Mouse (Mus musculus) neural tube, embryonic 14.5 days (tissue): Measurements from ENCODE around the gene Mgam. TPM values are rescaled to one million over a fixed set of nuclear protein-coding genes. Genes with fewer than 3 reads are reported as not detected.
"Not testable (repeated sequence)": the region's sequence is repeated elsewhere in the genome, so short reads cannot be mapped to it uniquely, and the experiment has no call there.

Experiments used
- ATAC-seq: fragments of 200-750 bp; cut with Nextera tagmentation; 2 replicates; pipeline ENCODE4 v1.8.0; 2017; ENCODE audit warnings: low read depth, mild to moderate bottlenecking, moderate TSS enrichment, moderate library complexity
- H3K27ac ChIP-seq: fragments of 300-500 bp; sonication (generic); 2 replicates; pipeline ENCODE4 v1.5.1; 2014; ENCODE audit warnings: low read depth, mild to moderate bottlenecking, control low read depth, low read length, moderate library complexity, mixed read lengths
- H3K27me3 ChIP-seq: fragments of 300-500 bp; sonication (generic); 2 replicates; pipeline ENCODE4 v1.6.1; 2014; ENCODE audit warnings: low read length; ENCODE audit not compliant: control insufficient read depth, insufficient read depth
- H3K36me3 ChIP-seq: fragments of 300-500 bp; sonication (generic); 2 replicates; pipeline ENCODE4 v1.6.1; 2014; ENCODE audit warnings: low read length, mixed read lengths; ENCODE audit not compliant: control insufficient read depth, insufficient read depth
- H3K4me1 ChIP-seq: fragments of 300-500 bp; sonication (generic); 2 replicates; pipeline ENCODE4 v1.6.1; 2014; ENCODE audit warnings: low read length; ENCODE audit not compliant: control insufficient read depth, insufficient read depth
- H3K4me2 ChIP-seq: fragments of 300-500 bp; sonication (generic); 2 replicates; pipeline ENCODE4 v1.6.1; 2014; ENCODE audit warnings: mild to moderate bottlenecking, low read depth, low read length, control low read depth
- H3K4me3 ChIP-seq: fragments of 300-500 bp; sonication (generic); 2 replicates; pipeline ENCODE4 v1.5.1; 2014; ENCODE audit warnings: low read depth, low read length, control low read depth, mixed read lengths
- H3K9ac ChIP-seq: fragments of 300-500 bp; sonication (generic); replicated peaks from 2 replicates; pipeline ENCODE4 v1.6.1; 2014; ENCODE audit warnings: low read depth, mild to moderate bottlenecking, control low read depth, low read length, mixed read lengths
- H3K9me3 ChIP-seq: fragments of 300-500 bp; sonication (generic); 2 replicates; pipeline ENCODE4 v1.6.1; 2016; ENCODE audit warnings: low read length; ENCODE audit not compliant: control insufficient read depth
- WGBS: fragments of 180-500 bp; shearing (Covaris S2); extraction: QIAGEN DNeasy Blood & Tissue Kit; methylation state at CpG from one replicate; pipeline ENCODE4 v1.1.7; 2014; 5-methylcytosine and 5-hydroxymethylcytosine counted together
- polyA plus RNA-seq: library from polyadenylated mRNA; unstranded; fragments of >200 nt; fragmentation: Nextera tagmentation; extraction: Ambion mirVana; gene quantifications from 2 replicates; pipeline ENCODE4 v1.2.1, GENCODE M21; 2014

Gene Mgam
- polyA plus RNA-seq, 1 experiment from 2014 or later: 0.17 TPM

GRCm38 (mm10) chr6:40689180-40689579 lies 60.5 kb downstream of the Mgam start:
- WGBS: 10% methylated on average over 5 of the region's 5 CpGs
- H3K9ac ChIP-seq: no peak overlapping the region
- peak; percentile 71 for ATAC-seq
- no peaks in the 10 kb centered on the region for H3K4me1 ChIP-seq
- no peaks in the 10 kb centered on the region for H3K36me3 ChIP-seq
- H3K27ac ChIP-seq: no peak overlapping the region
- no peak overlapping the region for H3K4me3 ChIP-seq
- no peak overlapping the region for H3K4me2 ChIP-seq
- H3K27me3 ChIP-seq: no peaks in the 10 kb centered on the region
- no peaks in the 10 kb centered on the region for H3K9me3 ChIP-seq

- not testable (repeated sequence) for H3K4me1 ChIP-seq, H3K9me3 ChIP-seq, ATAC-seq, H3K36me3 ChIP-seq, H3K4me2 ChIP-seq, H3K9ac ChIP-seq, H3K27me3 ChIP-seq, H3K4me3 ChIP-seq, H3K27ac ChIP-seq
- WGBS: 54% methylated on average over 4 of the region's 4 CpGs
Observed at GRCm38 (mm10) chr6:40692007-40692406, 63.4 kb downstream of the Mgam start.

GRCm38 (mm10) chr6:40713494-40713893 lies 84.9 kb downstream of the Mgam start:
- not testable (repeated sequence) for H3K9ac ChIP-seq, H3K27ac ChIP-seq, H3K4me1 ChIP-seq, ATAC-seq, H3K36me3 ChIP-seq, H3K4me3 ChIP-seq, H3K27me3 ChIP-seq, H3K9me3 ChIP-seq, H3K4me2 ChIP-seq
- 93% methylated on average over 5 of the region's 5 CpGs for WGBS

GRCm38 (mm10) chr6:40715705-40716104 lies 87.1 kb downstream of the Mgam start:
- Histone ChIP-seq H3K9me3 (no peaks in the 10 kb centered on the region), H3K27me3 (no peaks in the 10 kb centered on the region), H3K4me2 (no peak overlapping the region), H3K4me3 (no peak overlapping the region), H3K36me3 (no peaks in the 10 kb centered on the region), H3K27ac (no peak overlapping the region), H3K4me1 (no peaks in the 10 kb centered on the region), H3K9ac (no peak overlapping the region)
- 77% methylated on average over 1 of the region's 1 CpGs for WGBS
- ATAC-seq: no peak

- H3K4me2 ChIP-seq, H3K9me3 ChIP-seq, H3K9ac ChIP-seq, H3K27ac ChIP-seq, H3K4me1 ChIP-seq, H3K36me3 ChIP-seq, H3K27me3 ChIP-seq, H3K4me3 ChIP-seq, ATAC-seq: not testable (repeated sequence)
- WGBS: 83% methylated on average over 4 of the region's 4 CpGs
Observed at GRCm38 (mm10) chr6:40728506-40728905, 99.9 kb downstream of the Mgam start.

GRCm38 (mm10) chr6:40739545-40739944 lies 110.9 kb downstream of the Mgam start:
- H3K4me3 ChIP-seq: no peak overlapping the region
- H3K9ac ChIP-seq: no peak overlapping the region
- no peaks in the 10 kb centered on the region for H3K27me3 ChIP-seq
- no peaks in the 10 kb centered on the region for H3K4me1 ChIP-seq
- H3K36me3 ChIP-seq: no peaks in the 10 kb centered on the region
- WGBS: 87% methylated on average over 3 of the region's 3 CpGs
- H3K9me3 ChIP-seq: no peaks in the 10 kb centered on the region
- ATAC-seq: no peak
- H3K27ac ChIP-seq: no peak overlapping the region
- H3K4me2 ChIP-seq: no peak overlapping the region

GRCm38 (mm10) chr6:40749030-40749429 lies 120.4 kb downstream of the Mgam start:
- not testable (repeated sequence) for H3K4me3 ChIP-seq, H3K36me3 ChIP-seq, H3K27me3 ChIP-seq, H3K27ac ChIP-seq, H3K4me1 ChIP-seq, H3K9ac ChIP-seq, H3K4me2 ChIP-seq, ATAC-seq, H3K9me3 ChIP-seq
- 86% methylated on average over 6 of the region's 6 CpGs for WGBS

GRCm38 (mm10) chr6:40755948-40756347 lies 127.3 kb downstream of the Mgam start:
- Histone ChIP-seq H3K4me2 (no peak overlapping the region), H3K4me3 (no peak overlapping the region), H3K36me3 (no peaks in the 10 kb centered on the region), H3K9me3 (no peaks in the 10 kb centered on the region), H3K27me3 (no peaks in the 10 kb centered on the region), H3K27ac (no peak overlapping the region), H3K9ac (no peak overlapping the region), H3K4me1 (no peaks in the 10 kb centered on the region)
- no peak for ATAC-seq
- 84% methylated on average over 1 of the region's 1 CpGs for WGBS

GRCm38 (mm10) chr6:40757346-40757745 lies 128.7 kb downstream of the Mgam start:
- H3K9me3 ChIP-seq, H3K27me3 ChIP-seq, H3K4me1 ChIP-seq, H3K9ac ChIP-seq, H3K36me3 ChIP-seq, H3K27ac ChIP-seq, H3K4me2 ChIP-seq, ATAC-seq, H3K4me3 ChIP-seq: not testable (repeated sequence)
- WGBS: 73% methylated on average over 4 of the region's 4 CpGs

GRCm38 (mm10) chr6:40774656-40775055 lies 146.0 kb downstream of the Mgam start:
- no peaks in the 10 kb centered on the region for H3K36me3 ChIP-seq
- no peaks in the 10 kb centered on the region for H3K27me3 ChIP-seq
- no peak overlapping the region for H3K27ac ChIP-seq
- no peak for ATAC-seq
- H3K4me3 ChIP-seq: no peak overlapping the region
- H3K9me3 ChIP-seq: no peaks in the 10 kb centered on the region
- WGBS: 85% methylated on average over 3 of the region's 3 CpGs
- H3K4me2 ChIP-seq: no peak overlapping the region
- H3K4me1 ChIP-seq: no peaks in the 10 kb centered on the region
- H3K9ac ChIP-seq: no peak overlapping the region
